Mouse (Mus musculus) Muller cell, postnatal 12 days (primary cell): Measurements from ENCODE around the gene Scin.
A peak's percentile ranks its signal among the peaks of the same experiment; 100 is the strongest.

Source experiments
- DNase-seq: peaks from one replicate; pipeline ENCODE4 v3.0.0-alpha.2; 2015; ENCODE audit errors: inconsistent ontology term

The Scin gene

GRCm38 (mm10) chr12:40108143-40108542 is 25.9 kb downstream of the Scin start:
- DNase-seq, result no peak

- no peak for DNase-seq
Observed at GRCm38 (mm10) chr12:40106874-40107273, 27.2 kb downstream of the Scin start.

DNA sequence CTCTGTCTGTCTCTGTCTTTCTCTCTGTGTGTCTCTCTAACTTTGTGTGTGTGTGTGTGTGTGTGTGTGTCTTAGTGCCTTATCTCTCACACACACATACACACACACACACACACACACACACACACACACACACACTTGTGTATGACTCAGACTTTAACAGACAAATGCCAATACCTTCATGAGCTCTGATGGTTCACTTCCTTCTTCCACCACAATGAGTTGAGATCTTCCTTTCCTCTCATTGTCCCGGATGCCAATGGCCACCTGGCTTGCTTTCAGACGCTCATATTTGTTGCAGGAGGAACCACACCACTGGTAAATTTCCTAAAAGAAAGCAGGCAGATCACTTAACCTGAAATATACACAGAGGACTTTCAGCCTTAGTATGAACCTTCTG is 29.3 kb downstream of the Scin start:
- no peak for DNase-seq

GRCm38 (mm10) chr12:40102359-40102758 is 31.7 kb downstream of the Scin start:
- no peak for DNase-seq

DNA sequence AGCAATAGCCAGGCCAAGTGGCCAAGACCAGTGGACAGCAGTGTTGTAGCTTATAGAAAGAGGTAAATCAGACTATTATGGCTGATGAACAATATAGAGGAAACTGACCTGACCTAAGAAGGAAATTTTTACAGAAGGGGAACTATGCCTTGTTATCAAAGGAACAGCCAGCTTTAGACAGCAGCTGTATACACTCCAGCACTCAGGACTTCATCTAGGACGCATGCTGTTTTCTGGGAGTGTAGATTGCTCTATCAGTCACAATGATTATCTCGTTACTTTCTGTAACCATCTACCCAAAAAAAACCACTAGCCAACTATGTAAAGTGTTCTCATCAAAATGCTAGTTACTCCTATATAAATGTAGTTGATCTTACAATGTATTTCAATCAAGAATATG is 34.6 kb downstream of the Scin start:
- DNase-seq, result no peak

DNA sequence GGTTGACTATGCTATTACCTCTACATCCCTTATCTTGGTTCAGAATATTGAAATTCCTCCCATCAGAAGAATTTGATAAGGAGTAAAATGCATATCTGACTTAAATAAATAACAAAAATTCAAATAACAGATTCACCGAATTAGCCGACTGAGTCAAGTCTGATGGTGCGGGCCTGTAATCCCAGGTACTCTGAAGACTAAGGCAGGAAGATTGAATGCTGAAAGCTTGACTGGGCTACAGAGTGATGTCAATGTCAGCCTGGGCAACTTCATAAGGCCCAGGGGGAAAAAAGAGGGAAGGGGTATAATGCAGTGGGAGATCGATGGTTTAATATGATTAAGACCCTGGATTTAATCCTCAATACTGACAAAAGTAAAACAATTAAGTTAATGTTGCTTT is 36.6 kb downstream of the Scin start:
- no peak for DNase-seq

DNA sequence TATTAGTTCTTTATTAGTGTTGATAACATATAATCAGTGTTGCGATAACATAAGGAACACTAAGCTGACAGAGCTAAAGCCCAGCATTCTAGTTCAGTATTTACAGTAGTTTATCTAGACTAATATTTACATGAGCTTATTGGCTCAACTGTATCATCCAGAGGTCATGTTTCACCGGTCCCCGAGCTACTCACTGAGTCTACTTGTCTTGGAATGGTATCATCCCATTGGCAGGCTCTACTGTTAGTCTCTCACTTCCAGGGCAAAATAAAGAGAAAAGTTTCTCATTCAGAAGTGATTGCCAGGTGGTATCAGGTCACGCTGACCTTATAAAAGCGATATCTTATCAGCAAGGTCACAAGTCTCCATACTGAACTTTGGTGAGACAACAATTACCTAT is 37.0 kb downstream of the Scin start:
- no peak for DNase-seq

DNA sequence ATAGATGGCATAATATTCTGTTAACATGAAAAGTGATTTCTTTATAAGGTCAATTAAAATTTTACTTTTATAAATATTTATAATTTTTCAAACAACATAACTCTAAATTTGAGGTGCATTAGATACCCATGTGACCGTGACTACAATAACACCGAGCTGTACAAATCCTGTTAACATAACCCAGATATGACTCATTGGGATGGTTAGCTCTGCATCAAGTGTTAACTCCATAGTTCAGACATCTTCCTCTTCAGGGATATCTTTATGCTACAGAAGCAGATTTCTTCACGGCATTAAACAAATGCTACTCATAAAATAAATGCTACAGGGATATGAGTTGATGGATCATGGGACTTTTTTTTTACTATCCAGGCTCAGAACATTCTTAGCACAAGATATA is 37.6 kb downstream of the Scin start:
- DNase-seq, result no peak

DNA sequence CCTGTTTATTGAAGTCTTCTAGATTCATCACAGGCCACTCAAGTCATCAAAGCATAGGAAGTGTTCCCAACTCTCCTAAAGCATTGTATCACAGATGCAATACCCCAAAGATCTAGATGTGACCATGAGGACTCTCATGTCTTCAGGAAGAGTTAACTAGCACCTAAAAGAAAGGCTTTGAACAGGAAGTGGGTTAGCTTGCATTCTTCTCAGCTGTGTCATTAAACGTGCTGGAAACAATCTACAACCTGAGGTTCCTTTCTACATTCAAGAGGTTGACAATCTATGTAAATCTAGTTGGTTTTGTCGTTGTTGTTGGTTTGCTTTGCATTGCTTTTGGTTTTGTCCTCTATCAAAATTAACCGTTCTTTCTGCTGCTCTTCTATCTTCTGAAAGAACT is 44.0 kb downstream of the Scin start:
- DNase-seq, result no peak

DNA sequence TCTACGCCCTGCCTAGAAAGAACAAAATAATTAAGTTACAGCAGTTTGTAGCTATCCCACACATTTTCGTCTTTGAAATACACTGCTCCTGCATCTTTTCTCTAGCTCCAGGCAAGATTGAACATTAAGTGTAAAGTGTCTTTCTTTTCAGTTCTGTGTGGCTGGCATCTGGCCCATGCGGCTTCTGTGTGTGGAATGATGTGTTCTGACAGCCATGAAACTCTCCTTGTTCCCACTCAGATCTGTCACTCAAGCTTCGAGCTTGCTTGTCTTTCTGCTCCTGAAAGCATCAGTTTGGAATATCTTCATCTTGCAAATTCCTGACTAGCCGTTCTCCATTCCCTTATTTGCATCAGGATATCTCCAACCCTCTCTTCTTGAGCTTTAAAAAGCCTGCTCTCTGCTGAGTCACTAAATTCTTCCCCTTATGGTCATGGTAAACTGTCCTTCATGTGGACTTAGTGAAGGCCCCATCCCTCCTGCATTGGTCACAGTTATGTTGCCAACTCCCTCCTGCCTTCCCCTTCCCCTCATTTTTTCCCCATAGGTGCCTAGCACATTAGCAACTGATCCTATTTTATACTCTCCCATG is 48.2 kb downstream of the Scin start:
- DNase-seq, result peak; percentile 51

DNA sequence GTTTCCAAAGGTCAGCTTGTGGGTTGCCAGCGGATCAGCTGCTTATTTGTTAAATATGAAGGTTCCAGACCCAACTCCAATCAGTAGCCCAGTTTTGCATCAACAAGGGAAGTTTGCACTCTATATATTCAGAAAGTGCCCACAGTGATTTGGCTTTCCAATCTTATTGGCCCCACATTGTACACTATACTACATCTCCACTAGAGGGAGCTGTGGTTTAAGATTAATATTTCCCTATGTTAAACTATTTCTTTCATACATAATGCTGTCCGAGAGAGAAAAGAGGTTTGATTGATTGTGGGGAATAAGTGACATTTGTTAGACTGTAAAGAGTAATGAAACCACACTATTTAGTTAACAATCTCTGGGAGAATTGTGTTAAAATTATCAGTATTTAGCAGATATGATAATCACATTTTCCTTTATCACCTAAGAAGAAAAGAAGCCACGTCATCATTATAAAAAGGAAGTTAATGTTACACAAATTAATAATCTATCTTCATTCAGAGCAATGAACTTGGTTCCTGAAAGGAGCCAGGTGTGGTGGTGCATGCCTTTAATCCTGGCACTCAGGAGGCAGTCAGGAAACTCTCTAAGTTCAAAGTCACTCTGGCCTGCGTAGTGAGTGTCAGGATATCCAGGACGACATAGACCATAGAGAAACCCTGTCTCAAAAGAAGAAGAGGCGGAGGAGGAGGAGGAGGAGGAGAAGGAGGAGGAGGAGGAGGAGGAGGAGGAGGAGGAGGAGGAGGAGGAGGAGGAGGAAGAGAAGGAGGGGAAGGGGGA is 51.4 kb downstream of the Scin start:
- DNase-seq, result peak; percentile 35

DNA sequence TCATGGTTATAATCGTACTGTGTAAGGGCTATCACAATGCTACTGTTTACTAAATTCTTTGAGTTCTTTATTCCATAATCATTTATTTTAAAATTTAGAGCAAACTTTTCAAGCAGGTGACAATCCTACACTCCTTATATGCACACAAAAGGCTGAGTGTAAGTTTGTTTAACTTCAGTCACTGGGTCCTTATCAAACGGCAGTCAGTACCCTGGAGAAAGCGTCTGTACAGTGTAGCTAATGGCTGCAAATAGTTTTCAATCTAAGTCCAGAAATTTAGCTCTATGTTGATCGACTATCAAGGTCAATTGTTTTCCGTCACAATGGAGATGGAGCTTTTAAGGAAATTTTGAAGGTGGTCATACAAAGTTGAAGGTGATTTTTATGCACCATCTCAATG is 52.0 kb downstream of the Scin start:
- no peak for DNase-seq

DNA sequence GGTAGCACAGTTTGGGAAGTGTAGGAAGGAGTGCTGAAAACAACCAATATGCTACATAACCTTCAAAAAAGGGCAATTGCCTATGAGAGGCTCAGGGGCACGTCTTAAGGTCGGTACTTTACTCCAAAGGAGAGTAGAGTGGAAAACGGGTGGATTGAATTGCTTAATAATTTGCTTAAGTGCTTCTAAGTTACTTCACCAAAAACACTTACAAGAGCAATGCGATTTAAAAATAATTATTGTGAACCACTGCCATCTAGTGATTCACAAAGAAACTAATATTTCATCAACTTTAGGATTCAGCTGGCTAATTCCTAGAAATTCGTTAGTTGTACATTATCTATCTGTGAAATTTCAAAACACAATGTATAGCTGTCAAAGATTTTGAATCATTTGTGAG is 60.4 kb downstream of the Scin start:
- DNase-seq, result no peak

DNA sequence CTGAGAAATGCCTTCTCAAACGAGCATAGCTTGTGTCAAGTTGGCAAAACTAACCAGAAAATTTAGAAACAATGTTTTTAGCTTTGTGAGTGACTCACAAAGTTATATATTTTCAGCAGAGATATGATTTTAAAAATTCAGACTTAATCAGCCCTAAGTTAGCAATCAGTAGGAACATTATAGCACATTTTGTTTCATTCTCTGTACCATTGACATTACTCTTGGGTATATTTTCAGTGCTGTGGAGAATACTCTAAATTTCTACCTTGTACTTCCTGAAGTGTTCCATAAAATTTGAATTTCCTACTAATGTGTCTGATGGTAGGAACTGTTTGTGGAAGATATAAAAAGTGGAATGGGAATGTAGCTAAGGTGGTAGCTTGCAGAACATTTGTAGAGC is 87.0 kb downstream of the Scin start:
- DNase-seq, result no peak

GRCm38 (mm10) chr12:40043816-40044585 is 90.0 kb downstream of the Scin start:
- DNase-seq, result peak; percentile 66

DNA sequence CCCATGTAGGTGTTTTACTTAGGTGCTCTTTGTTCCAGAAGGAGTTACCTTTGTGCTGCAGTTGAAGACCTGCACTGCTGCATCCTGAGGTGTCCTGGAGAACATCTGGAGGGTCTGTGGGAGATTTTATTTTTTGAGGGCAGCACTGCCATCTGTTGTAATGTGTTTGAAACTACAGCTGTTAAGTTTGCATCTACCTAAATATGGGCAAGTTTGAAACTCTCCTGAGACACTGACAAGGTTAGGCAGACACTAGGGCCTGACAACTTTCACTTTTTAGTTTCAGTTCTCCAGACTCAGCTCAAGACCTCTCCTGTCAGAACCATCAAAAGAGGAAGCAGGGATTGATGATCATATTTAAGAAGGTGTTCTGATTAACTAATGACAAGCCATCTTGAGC is 94.0 kb downstream of the Scin start:
- no peak for DNase-seq

DNA sequence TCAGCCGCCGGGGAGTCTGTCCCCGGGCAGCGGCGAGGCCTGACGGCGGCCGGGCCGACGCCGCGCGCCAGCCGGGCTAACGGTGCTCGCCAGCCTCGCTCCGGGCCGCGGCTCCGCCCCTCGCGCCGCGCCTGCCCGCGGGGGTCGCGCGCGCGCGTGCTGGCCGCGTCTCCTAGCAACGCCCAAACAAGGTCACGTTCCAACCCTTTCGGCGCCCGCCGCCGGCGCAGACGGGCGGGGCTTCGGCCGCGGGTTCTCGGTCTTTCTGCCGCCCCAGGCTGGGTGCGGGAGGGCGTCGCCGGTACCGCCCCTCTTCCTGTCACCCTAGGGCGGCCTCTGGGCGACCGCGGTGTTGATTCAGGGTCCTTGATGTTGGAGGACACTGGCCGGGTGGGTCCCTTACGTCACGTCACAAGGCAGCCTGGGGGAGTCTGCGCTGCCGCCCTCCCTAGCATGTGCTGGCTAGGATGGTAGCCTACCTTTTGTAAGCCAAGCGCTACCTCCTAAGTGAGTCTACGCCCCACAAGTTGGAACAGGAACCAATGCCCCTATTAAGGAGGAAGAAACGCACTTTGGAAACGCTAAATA is 96.1 kb downstream of the Scin start, which contains the start of gene Arl4a:
TSS of gene Arl4a (minus strand) at position 150 of the 588 bp plus-strand sequence.
- DNase-seq, result peak; percentile 90

DNA sequence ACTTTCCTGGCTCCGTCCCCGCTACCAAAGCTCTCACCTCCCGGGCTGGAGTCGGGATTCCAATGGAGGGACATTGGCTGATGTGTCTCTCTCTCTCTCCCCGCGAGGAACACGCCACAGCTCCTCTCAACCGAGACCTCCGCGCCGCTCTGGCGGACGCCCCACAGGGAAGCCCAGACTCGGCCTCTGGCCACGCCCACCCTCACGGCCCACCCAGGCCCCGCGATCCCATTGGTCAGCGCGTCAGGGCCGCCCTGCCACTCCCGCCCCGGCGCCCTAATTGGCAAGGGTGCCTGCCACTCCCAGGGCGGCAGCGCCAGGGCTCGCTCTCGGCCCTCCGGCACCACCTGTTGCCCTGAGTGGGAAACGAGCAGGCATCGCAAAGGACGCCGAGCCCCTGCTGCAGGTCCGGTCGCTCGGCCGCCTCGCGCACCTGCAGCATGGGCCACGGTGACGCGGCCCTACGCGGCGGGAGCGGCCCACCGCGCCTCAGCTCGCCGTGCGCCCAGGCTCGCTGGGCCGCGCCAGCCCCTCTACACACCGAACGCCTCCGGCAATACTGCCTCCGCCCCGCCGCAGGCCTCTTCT is 96.7 kb downstream of the Scin start:
- DNase-seq, result peak; percentile 99

DNA sequence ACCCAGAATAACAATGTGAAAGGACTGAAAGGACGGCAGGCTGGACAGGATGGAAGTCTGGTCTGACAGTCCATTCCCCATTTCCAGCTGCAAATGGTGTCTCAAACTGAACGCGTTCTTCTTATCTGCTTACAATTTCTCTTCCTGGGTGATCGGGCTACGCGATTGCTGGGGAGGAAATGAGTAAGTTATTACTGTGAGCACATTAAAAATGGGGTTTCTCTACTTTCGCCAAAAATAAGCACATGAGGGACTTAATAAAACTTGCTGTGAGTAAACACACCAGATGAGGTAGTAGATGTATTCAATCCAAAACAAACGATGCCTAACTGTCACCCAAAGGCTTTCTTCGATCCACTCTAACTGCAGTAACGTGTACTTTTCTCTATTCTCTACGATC is 97.4 kb downstream of the Scin start:
- DNase-seq, result peak; percentile 54

GRCm38 (mm10) chr12:40035506-40035905 is 98.5 kb downstream of the Scin start:
- no peak for DNase-seq

DNA sequence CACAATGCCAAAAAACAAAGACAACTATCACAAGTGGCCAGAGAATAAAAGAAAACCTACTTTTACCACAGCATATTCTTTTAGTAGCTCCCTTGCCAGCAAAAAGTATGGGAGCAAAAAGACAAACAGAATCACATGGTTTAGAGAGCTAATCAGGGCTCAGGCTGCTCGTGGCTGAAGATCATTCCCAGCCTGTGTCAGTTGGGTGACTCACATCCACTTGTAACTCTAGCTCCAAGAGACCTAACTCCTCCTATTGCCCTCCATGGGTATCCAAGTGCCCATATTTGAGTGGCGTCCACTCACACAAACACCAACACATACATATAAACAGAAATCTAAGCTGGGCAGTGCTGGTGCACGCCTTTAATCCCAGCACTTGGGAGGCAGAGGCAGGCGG is 104.8 kb downstream of the Scin start:
- DNase-seq, result no peak

- DNase-seq, result no peak
Observed at GRCm38 (mm10) chr12:40027846-40028245, 106.2 kb downstream of the Scin start.
